Mouse (Mus musculus) forebrain, postnatal 0 days (tissue): ENCODE data around the gene Cfap97d1. TPM values are rescaled to one million over a fixed set of nuclear protein-coding genes. Genes with fewer than 3 reads are reported as not detected.
A peak's percentile ranks its signal among the peaks of the same experiment; 100 is the strongest.

Experiments used
- ATAC-seq: fragments of 200-750 bp; cut with Nextera tagmentation; 2 replicates; pipeline ENCODE4 v1.8.0; 2017; ENCODE audit warnings: mild to moderate bottlenecking, moderate library complexity
- DNase-seq: peaks from one replicate; pipeline ENCODE4 v3.0.0-alpha.2; 2015
- H3K27ac ChIP-seq: fragments of 300-500 bp; sonication (generic); 2 replicates; pipeline ENCODE4 v1.5.1; 2014; ENCODE audit warnings: low read depth, mild to moderate bottlenecking, antibody characterized with exemption, low read length, moderate library complexity, mixed read lengths
- H3K27me3 ChIP-seq: fragments of 300-500 bp; sonication (generic); 2 replicates; pipeline ENCODE4 v1.6.1; 2014; ENCODE audit warnings: mild to moderate bottlenecking, low read length, mixed read lengths; ENCODE audit not compliant: insufficient read depth
- H3K36me3 ChIP-seq: fragments of 300-500 bp; sonication (generic); 2 replicates; pipeline ENCODE4 v1.6.1; 2014; ENCODE audit warnings: mild to moderate bottlenecking, moderate library complexity; ENCODE audit not compliant: insufficient read depth
- H3K4me1 ChIP-seq: fragments of 300-500 bp; sonication (generic); 2 replicates; pipeline ENCODE4 v1.6.1; 2014; ENCODE audit warnings: antibody characterized with exemption; ENCODE audit not compliant: insufficient read depth
- H3K4me2 ChIP-seq: fragments of 300-500 bp; sonication (generic); 2 replicates; pipeline ENCODE4 v1.6.1; 2014; ENCODE audit warnings: low read depth, mild to moderate bottlenecking, moderate library complexity
- H3K4me3 ChIP-seq: fragments of 300-500 bp; sonication (generic); 2 replicates; pipeline ENCODE4 v1.5.1; 2014; ENCODE audit warnings: low read depth, low read length, mixed read lengths
- H3K9ac ChIP-seq: fragments of 300-500 bp; sonication (generic); 2 replicates; pipeline ENCODE4 v1.6.1; 2014; ENCODE audit warnings: mild to moderate bottlenecking
- H3K9me3 ChIP-seq: fragments of 300-500 bp; sonication (generic); 2 replicates; pipeline ENCODE4 v1.6.1; 2016; ENCODE audit warnings: low read length
- CTCF ChIP-seq: sonication (generic); IDR thresholded peaks from 2 replicates; pipeline ENCODE4 v1.5.1; 2016; ENCODE audit warnings: antibody characterized with exemption, control low read depth, low read depth
- WGBS: fragments of 180-500 bp; shearing (Covaris S2); extraction: QIAGEN DNeasy Blood & Tissue Kit; methylation state at CpG from one replicate; pipeline ENCODE4 v1.1.7; 2014; 5-methylcytosine and 5-hydroxymethylcytosine counted together
- polyA plus RNA-seq: library from polyadenylated mRNA; unstranded; fragments of >200 nt; fragmentation: Nextera tagmentation; extraction: Ambion mirVana; gene quantifications from 2 replicates; pipeline ENCODE4 v1.2.1, GENCODE M21; 2015
- total RNA-seq: library from RNA; depleted of rRNA; stranded (reverse); fragments of >200 nt; gene quantifications from 2 replicates; pipeline ENCODE4 v1.2.3, GENCODE M21; 2014

Cfap97d1 gene
- total and polyA plus RNA-seq, 2 experiments from 2014 or later: not detected

GRCm38 (mm10) chr11:102006688-102007087 lies 22.6 kb downstream of the Cfap97d1 start:
- Histone ChIP-seq H3K9me3 (no peaks in the 10 kb centered on the region), H3K9ac (no peak overlapping the region), H3K4me2 (no peak overlapping the region), H3K4me1 (no peaks in the 10 kb centered on the region), H3K27me3 (no peaks in the 10 kb centered on the region), H3K27ac (no peak overlapping the region), H3K36me3 (peaks cover 55% of the 10 kb centered on the region), H3K4me3 (no peak overlapping the region)
- no peak for ATAC-seq
- DNase-seq: no peak
- 60% methylated on average over 5 of the region's 5 CpGs for WGBS
- no peak for TF ChIP-seq CTCF

GRCm38 (mm10) chr11:102008372-102008771 lies 24.3 kb downstream of the Cfap97d1 start:
- H3K9me3 ChIP-seq: no peaks in the 10 kb centered on the region
- no peak overlapping the region for H3K4me3 ChIP-seq
- no peak overlapping the region for H3K9ac ChIP-seq
- no peak for TF ChIP-seq CTCF
- H3K27ac ChIP-seq: no peak overlapping the region
- H3K36me3 ChIP-seq: peaks cover 62% of the 10 kb centered on the region
- H3K27me3 ChIP-seq: no peaks in the 10 kb centered on the region
- no peaks in the 10 kb centered on the region for H3K4me1 ChIP-seq
- ATAC-seq (no peak), DNase-seq (no peak)
- no peak overlapping the region for H3K4me2 ChIP-seq
- 94% methylated on average over 8 of the region's 8 CpGs for WGBS

GRCm38 (mm10) chr11:102008954-102009637 lies 25.0 kb downstream of the Cfap97d1 start:
- Histone ChIP-seq H3K4me3 (no peak overlapping the region), H3K4me2 (no peak overlapping the region), H3K9me3 (no peaks in the 10 kb centered on the region), H3K27ac (no peak overlapping the region), H3K36me3 (peaks cover 65% of the 10 kb centered on the region), H3K27me3 (no peaks in the 10 kb centered on the region), H3K4me1 (no peaks in the 10 kb centered on the region), H3K9ac (no peak overlapping the region)
- DNase-seq (no peak), ATAC-seq (no peak)
- 79% methylated on average over 15 of the region's 15 CpGs for WGBS
- no peak for TF ChIP-seq CTCF

- Histone ChIP-seq H3K9ac (no peak overlapping the region), H3K4me1 (no peaks in the 10 kb centered on the region), H3K9me3 (no peaks in the 10 kb centered on the region), H3K27me3 (no peaks in the 10 kb centered on the region), H3K4me3 (no peak overlapping the region), H3K36me3 (peaks cover 55% of the 10 kb centered on the region), H3K27ac (peak overlapping the region; percentile 16; the same call in 1 of the 2 replicates), H3K4me2 (no peak overlapping the region)
- DNase-seq (peak; percentile 46), ATAC-seq (peak; percentile 66)
- 29% methylated on average over 13 of the region's 13 CpGs for WGBS
- TF ChIP-seq CTCF: no peak
Measured at GRCm38 (mm10) chr11:102010140-102010539, 26.1 kb downstream of the Cfap97d1 start.

DNA sequence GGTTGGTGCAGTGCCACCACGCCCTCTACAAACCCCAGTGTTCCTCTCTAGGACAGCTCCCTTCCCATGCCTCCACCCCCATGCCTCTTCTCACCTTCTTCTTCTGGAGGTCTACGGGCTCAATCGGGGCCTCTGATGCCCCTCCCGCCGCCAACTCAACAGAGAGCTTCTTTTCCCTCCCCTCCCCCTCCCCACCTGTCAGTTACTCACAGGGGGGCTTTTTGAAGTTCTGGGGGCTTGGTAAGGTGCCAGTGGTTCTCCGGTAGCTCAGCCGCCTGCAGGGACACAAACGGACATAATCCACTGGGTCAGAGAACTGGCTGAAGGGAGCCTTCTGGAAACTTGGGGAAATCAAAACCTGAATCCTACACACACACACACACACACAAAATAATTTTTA lies 27.4 kb downstream of the Cfap97d1 start:
- no peak for TF ChIP-seq CTCF
- no peak for ATAC-seq
- DNase-seq: no peak
- Histone ChIP-seq H3K4me3 (no peak overlapping the region), H3K9ac (no peak overlapping the region), H3K27me3 (no peaks in the 10 kb centered on the region), H3K9me3 (no peaks in the 10 kb centered on the region), H3K4me1 (no peaks in the 10 kb centered on the region), H3K27ac (no peak overlapping the region), H3K36me3 (peaks cover 58% of the 10 kb centered on the region), H3K4me2 (no peak overlapping the region)
- 54% methylated on average over 8 of the region's 8 CpGs for WGBS

DNA sequence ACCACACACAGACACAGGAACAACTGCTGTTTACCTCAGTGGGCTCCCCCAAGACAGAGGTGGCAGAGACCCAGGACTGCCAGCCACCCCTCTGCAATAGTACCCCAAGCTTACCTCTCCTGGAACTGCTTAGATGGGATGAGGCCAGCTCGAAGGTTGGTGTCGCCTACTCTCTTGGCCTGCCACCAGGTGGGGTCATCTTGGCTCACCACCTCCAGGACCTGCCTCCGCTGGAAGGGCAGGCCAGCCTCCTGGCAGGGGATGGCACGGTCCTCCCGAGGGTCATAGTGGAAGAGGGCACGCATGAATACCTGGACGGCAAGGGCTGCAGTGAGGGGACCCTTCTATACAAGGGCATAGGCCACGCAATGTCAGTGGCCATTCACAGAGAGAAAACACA lies 29.1 kb downstream of the Cfap97d1 start:
- H3K27ac ChIP-seq: no peak overlapping the region
- no peaks in the 10 kb centered on the region for H3K9me3 ChIP-seq
- H3K4me3 ChIP-seq: no peak overlapping the region
- no peak overlapping the region for H3K9ac ChIP-seq
- H3K36me3 ChIP-seq: peaks cover 49% of the 10 kb centered on the region
- H3K27me3 ChIP-seq: no peaks in the 10 kb centered on the region
- ATAC-seq (no peak), DNase-seq (no peak)
- H3K4me2 ChIP-seq: no peak overlapping the region
- no peak for TF ChIP-seq CTCF
- no peaks in the 10 kb centered on the region for H3K4me1 ChIP-seq
- WGBS: 90% methylated on average over 8 of the region's 8 CpGs

GRCm38 (mm10) chr11:102015472-102015871 lies 31.4 kb downstream of the Cfap97d1 start:
- TF ChIP-seq CTCF: no peak
- ATAC-seq: no peak

More at GRCm38 (mm10) chr11:102015472-102015871, 31.4 kb downstream of the Cfap97d1 start:
- Histone ChIP-seq H3K4me3 (no peak overlapping the region), H3K9ac (no peak overlapping the region), H3K4me1 (no peaks in the 10 kb centered on the region), H3K36me3 (peaks cover 37% of the 10 kb centered on the region), H3K9me3 (no peaks in the 10 kb centered on the region), H3K27ac (no peak overlapping the region), H3K4me2 (no peak overlapping the region), H3K27me3 (no peaks in the 10 kb centered on the region)
- WGBS: 64% methylated on average over 6 of the region's 6 CpGs
- DNase-seq: no peak
